Mouse (Mus musculus) lung, adult 18-20 months (tissue): ENCODE measurements around the gene Nectin4.
A peak's percentile ranks its signal among the peaks of the same experiment; 100 is the strongest.
"Not testable (repeated sequence)": the region's sequence is repeated elsewhere in the genome, so short reads cannot be mapped to it uniquely, and the experiment has no call there.

Source experiments
- DNase-seq, 2 experiments: peaks; one replicate each; pipeline ENCODE4 v3.0.0; 2022; ENCODE audit warnings: mixed read lengths in 2 of 2

The Nectin4 gene

GRCm38 (mm10) chr1:171369845-171370556 lies at the start of gene Nectin4:
Gene Nectin4, plus strand, starts transcription at chr1:171370099.
- peak; percentile 80 to 88 for DNase-seq

DNA sequence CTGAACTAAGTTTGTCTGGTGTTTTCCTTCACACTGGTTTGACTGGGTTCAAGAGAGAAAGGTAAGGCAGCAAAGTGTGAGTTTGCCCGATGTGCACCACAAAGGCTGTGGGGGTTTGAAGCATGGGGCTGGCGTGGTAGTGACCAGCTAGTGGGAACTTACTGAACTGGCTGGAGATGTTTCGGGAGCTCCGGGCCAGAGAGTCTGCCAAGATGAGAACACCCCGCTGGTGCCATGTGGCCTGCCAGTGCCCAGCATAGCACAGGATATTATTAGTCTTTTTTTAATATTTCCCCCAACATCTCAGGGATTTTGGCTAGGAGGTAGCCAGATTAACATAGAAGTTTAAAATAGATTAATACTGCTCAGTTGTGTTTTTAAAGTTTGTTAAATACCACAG lies 49.7 kb upstream of the Nectin4 start:
- DNase-seq: no peak

DNA sequence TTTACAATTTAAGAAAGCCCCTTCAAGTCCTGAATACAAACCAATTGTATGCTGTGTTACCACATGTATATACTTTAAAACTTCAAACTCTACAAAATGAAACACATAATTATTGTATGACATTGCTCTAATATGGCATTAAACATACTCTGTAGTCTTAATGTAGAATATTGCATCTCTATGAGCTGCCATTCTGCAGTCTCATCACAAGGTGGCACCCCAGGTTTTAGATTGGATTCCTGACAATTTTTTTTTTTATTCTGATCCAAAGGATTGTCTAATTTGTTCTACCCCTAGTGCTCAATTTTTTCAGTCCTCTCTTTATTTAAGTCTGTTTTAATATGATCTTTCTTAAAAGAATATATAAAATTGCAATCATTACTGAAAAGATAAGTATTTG lies 48.5 kb upstream of the Nectin4 start:
- DNase-seq: no peak

- DNase-seq: peak in 1 of 2 experiments; percentile 31
Measured at GRCm38 (mm10) chr1:171322012-171322411, 47.9 kb upstream of the Nectin4 start.

DNA sequence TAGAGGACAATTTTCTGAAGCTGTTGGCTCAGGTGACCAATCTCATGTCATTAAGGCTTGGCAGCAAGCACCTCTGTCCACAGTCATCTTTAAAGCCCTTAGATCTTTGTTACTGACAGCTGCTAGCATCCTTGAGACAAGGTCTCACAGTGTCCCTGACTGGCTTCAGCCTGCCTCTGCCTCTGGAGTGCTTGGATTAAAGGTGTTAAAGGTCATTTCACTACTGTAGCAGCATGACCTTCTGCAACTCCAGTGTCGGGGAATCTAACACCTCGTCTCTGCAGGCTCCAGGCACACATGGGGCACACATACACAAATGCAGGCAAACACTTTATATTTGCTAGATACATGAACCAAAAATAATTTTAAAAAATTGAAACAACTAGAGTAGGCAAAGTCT lies 44.3 kb upstream of the Nectin4 start:
- DNase-seq: no peak

- DNase-seq: not testable (repeated sequence)
Measured at GRCm38 (mm10) chr1:171326588-171326987, 43.3 kb upstream of the Nectin4 start.

DNA sequence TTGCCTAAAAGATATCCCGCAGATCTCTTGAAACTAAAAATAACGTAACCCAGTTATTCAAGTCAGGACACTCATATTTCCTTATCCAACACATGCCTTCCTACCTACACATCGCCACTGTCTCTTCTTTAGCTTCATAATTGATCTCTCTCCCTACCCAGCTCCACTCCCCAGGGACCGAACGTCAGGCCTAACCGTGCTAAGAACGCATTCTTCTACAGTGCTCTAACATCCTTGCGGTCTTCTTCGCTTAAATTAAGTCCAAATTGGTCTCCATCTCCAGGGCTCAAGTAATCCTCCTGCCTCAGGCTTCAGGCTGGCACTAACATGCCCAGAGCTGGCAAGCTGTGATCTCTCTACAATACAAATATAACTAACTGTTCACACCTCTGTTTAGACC lies 41.7 kb upstream of the Nectin4 start:
- DNase-seq: no peak

DNA sequence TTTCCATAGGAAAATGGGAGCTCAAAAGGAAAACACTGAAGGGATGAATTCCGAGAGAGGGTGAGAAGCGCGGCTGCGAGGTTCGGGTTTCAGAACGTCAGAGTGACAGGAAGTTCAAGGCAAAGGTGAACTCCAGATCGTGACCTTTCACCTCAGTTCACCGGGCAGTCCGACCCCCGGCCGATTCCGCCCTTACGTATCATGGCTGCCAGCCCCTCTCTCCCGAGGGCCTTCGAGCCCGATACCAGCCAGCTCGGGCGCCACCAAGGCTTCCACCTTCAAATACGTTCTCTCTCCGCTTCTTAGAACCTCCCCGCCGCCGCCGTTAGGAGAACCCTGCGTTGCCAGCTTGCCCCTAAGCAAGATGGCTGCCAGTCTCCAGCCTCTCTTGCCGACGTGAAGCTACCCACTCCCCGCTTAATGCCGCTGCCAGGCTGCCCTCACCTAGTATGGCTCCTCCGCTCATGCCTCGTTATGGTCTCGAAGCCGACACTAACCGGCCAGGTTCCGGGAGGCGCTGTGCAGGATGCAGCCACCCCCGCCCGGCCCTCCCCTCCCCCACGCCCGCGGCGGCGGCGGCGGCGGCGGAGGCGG lies 41.0 kb upstream of the Nectin4 start, which contains the start of gene Dedd:
Gene Dedd, plus strand, starts transcription at position 307 of the 594 bp plus-strand sequence.
- peak; percentile 94 for DNase-seq

GRCm38 (mm10) chr1:171329433-171330215 lies 40.3 kb upstream of the Nectin4 start:
- DNase-seq: peak in 1 of 2 experiments; percentile 77

- no peak for DNase-seq
Measured at GRCm38 (mm10) chr1:171330216-171330560, 39.7 kb upstream of the Nectin4 start.

GRCm38 (mm10) chr1:171342262-171343207 lies 27.4 kb upstream of the Nectin4 start:
- no peak for DNase-seq

GRCm38 (mm10) chr1:171343922-171344677 lies 25.8 kb upstream of the Nectin4 start:
- peak; percentile 57 to 74 for DNase-seq

DNA sequence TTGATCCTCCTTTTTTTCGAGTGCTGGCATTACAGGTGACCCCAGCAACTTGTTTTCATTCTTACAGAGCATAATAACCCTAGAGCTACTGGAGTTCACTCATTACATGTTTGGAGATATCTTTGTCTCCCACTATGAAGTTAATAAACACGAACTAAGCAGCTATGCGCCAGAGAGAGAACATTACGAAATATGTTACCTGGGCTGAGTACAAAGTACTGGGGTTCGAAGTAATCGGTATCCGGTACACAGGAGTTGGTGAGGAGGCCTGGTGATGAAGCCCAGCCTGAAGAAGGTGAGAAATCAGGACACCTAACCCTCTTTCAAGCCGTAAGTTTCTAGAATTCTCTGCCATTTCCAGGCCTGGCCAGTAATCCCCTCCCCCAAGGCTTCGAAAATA lies 25.2 kb upstream of the Nectin4 start:
- DNase-seq: no peak

- DNase-seq: peak; percentile 91 to 95
Measured at GRCm38 (mm10) chr1:171345225-171346094, 24.4 kb upstream of the Nectin4 start, which contains the start of the genes Nit1 and Pfdn2. Gene Nit1, minus strand, starts transcription at chr1:171345646. Gene Pfdn2, plus strand, starts transcription at chr1:171345670.

- no peak for DNase-seq
Measured at GRCm38 (mm10) chr1:171346095-171346450, 23.8 kb upstream of the Nectin4 start.

- no peak for DNase-seq
Measured at GRCm38 (mm10) chr1:171348665-171349064, 21.2 kb upstream of the Nectin4 start.

DNA sequence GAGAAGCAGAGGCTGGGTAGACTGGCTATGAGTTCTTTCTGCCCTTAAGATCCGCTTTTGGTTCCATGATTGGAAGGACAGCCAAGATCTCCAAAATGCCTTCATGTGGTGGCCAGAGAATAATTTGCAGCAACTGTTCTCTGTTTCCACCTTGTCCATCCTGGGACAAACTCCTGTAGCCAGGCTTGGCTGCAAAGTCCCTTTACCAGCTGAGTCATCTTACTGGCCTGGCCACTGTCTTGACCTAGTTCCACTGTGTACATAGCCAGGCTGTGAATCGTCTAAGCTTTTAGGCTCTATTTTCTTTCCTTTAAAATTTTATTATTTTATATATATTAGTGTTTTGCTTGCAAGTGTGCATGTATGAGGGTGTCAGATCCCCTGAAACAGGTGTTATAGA lies 20.7 kb upstream of the Nectin4 start:
- DNase-seq: no peak

- DNase-seq: no peak
Measured at GRCm38 (mm10) chr1:171355812-171356340, 14.0 kb upstream of the Nectin4 start.

DNA sequence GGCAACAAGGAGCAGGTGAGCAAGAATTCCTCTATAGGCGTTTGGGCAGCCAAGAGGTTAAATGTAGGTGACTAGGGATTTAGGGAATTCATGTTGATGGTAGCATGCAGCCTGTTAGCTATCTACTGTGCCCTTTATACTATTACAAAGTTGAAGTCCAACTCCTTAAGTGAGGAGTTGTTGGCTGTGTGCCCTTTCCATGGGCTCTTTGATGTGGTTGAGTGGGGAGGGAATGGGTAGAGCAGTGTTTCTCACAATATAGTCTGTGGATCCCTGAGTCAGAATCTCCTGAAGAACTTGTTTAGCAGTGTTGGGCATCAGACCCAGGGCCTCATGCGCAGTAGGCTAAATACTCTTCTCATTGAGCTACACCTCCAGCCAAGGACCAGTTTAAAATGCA lies 13.1 kb upstream of the Nectin4 start:
- DNase-seq: no peak

GRCm38 (mm10) chr1:171358421-171358820 lies 11.5 kb upstream of the Nectin4 start:
- no peak for DNase-seq
